Mouse (Mus musculus) NIH3T3 (cell line): ENCODE measurements at regions not wholly inside any gene's neighbourhood (a gene's known extent, or its start where the extent isn't known, plus 50 kb on each side); places are given as distances from the start of the nearest gene placed in this dataset.
A peak's percentile ranks its signal among the peaks of the same experiment; 100 is the strongest.

ENCODE experiments used
- DNase-seq: peaks from one replicate; pipeline ENCODE4 v3.0.0-alpha.2; 2012; ENCODE audit warnings: low read depth

- DNase-seq: no peak
Measured at GRCm38 (mm10) chr7:67895166-67895565, 57.5 kb upstream of the Igf1r start.

- no peak for DNase-seq
Measured at GRCm38 (mm10) chr7:67892917-67893316, 59.7 kb upstream of the Igf1r start.

GRCm38 (mm10) chr7:67883040-67883439 is 69.6 kb upstream of the Igf1r start:
- no peak for DNase-seq

GRCm38 (mm10) chr7:67882606-67883005 is 70.0 kb upstream of the Igf1r start:
- no peak for DNase-seq

GRCm38 (mm10) chr7:67878226-67878625 is 74.4 kb upstream of the Igf1r start:
- no peak for DNase-seq

- peak; percentile 40 for DNase-seq
Measured at GRCm38 (mm10) chr7:67877587-67877986, 75.0 kb upstream of the Igf1r start.

- no peak for DNase-seq
Measured at GRCm38 (mm10) chr7:67854080-67855022, 94.8 kb upstream of the Synm start.

- no peak for DNase-seq
Measured at GRCm38 (mm10) chr7:67852859-67853258, 93.3 kb upstream of the Synm start.

- no peak for DNase-seq
Measured at GRCm38 (mm10) chr7:67849509-67849862, 89.9 kb upstream of the Synm start.

- no peak for DNase-seq
Measured at GRCm38 (mm10) chr7:67848589-67849508, 89.3 kb upstream of the Synm start.

- DNase-seq: no peak
Measured at GRCm38 (mm10) chr7:67846796-67847195, 87.3 kb upstream of the Synm start.

- DNase-seq: no peak
Measured at GRCm38 (mm10) chr7:67836984-67837383, 77.4 kb upstream of the Synm start.

- DNase-seq: no peak
Measured at GRCm38 (mm10) chr7:67836117-67836949, 76.8 kb upstream of the Synm start.

- DNase-seq: peak; percentile 17
Measured at GRCm38 (mm10) chr7:67831738-67832137, 72.2 kb upstream of the Synm start.

- DNase-seq: no peak
Measured at GRCm38 (mm10) chr7:67827386-67827785, 67.8 kb upstream of the Synm start.

- no peak for DNase-seq
Measured at GRCm38 (mm10) chr7:67826936-67827335, 67.4 kb upstream of the Synm start.

- peak; percentile 11 for DNase-seq
Measured at GRCm38 (mm10) chr7:67826368-67826767, 66.8 kb upstream of the Synm start.

GRCm38 (mm10) chr7:67825636-67826280 is 66.2 kb upstream of the Synm start:
- DNase-seq: no peak

GRCm38 (mm10) chr7:67823943-67824645 is 64.6 kb upstream of the Synm start:
- DNase-seq: no peak

- DNase-seq: no peak
Measured at GRCm38 (mm10) chr7:67819551-67819950, 60.0 kb upstream of the Synm start.

- DNase-seq: no peak
Measured at GRCm38 (mm10) chr7:67817556-67817955, 58.0 kb upstream of the Synm start.
